8 mouse cellular contexts compared by ENCODE assay signal in the genomic region with DNA sequence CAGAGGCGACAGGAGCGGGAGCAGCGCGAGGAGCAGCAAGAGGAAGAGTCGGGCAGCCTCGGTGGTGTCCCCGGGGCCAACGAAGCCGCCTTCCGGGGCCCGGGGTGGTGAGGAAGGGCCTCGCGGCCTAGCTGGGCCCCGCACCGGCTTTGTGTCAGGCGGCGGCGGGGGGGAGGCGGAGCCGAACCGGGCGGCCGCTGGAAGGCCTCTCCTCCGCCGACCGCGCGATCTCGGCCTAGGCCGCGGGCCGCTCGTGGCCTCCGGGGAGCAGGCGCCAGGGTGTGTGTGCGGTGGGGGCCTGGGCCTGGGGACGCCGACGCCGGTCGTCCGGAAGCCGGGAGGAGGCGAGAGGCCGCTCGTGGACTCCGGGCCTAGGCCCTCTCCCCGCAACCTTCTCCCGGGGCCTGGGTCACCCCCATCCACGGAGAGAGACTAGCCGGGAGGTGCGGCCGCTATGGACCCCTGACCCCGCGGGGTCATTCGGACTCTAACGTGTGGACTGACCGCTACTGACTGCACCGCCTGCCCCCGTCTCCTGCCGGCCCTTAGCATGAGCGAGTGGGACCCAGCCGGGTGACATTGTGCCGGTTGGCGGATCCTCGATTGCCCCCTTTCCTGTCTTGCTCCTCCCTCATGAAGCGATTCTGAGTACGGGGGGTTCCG. TPM values are rescaled to one million over a fixed set of nuclear protein-coding genes. Genes with fewer than 3 reads are reported as not detected.
DNase-seq lines count a peak whose midpoint lies in the region; ATAC-seq lines count a peak whose summit lies in the region.

No protein-coding gene starts in this region.

- peak; percentile 82 for DNase-seq in adrenal gland, adult 2 months
- peak; percentile 60 for DNase-seq in embryo, embryonic 11 days
- peak; percentile 65 for DNase-seq in gastrocnemius, postnatal 25 days
- DNase-seq in left cerebral cortex, postnatal 10 days (ENCODE audit: extremely low spot score in 1 of 2, low spot score in 2 of 2): peak; percentile 16 to 70
- peak; percentile 53 to 70 for DNase-seq in right cerebral cortex, postnatal 10 days (ENCODE audit: low spot score in 2 of 2)
- DNase-seq in urinary bladder, postnatal 36 days (ENCODE audit: low spot score in 2 of 2): peak; percentile 39 to 42

- intact Hi-C loops in left cerebral cortex, postnatal 10 days (cut with DNase I): no loop called here

- peak; percentile 11 for ATAC-seq in inflammation-experienced regulatory T-cells, adult 6 months
- ATAC-seq in megakaryocyte, adult 5-6 weeks (ENCODE audit: poor library complexity, severe bottlenecking): peak; percentile 56

RNA-seq across cellular contexts. Expression of gene Rbbp6, which starts 4.8 kb away (rescaled TPM):
- total RNA-seq in adrenal gland, adult 2 months (2021): 10 to 100 TPM; 43.8 to 82.9 TPM
- 5.5 and 8.0 TPM in 2 replicates for polyA plus RNA-seq in adrenal gland, adult 2 months (2012; rRNA removed)
- 10 to 100 TPM; 20.4 to 22.2 TPM for total RNA-seq in gastrocnemius, postnatal 25 days (2021)
- polyA plus RNA-seq in inflammation-experienced regulatory T-cells, adult 6 months (2017; shearing (Covaris generic)): 10 to 100 TPM; 33.9 to 66.1 (median 58.2) TPM
- 10 to 100 TPM; 62.5 to 68.6 TPM for total RNA-seq in left cerebral cortex, postnatal 10 days (2021)
- 66.1 and 83.1 TPM in 2 replicates for total RNA-seq in megakaryocyte, adult 5-6 weeks (2015)
- total RNA-seq in megakaryocyte, adult 5-6 weeks (2017): 36.8 and 50.8 TPM in 2 replicates

Comparison
In these comparisons a context has a peak if more than half of its experiments do, and no peak if none do; other contexts are left out.
1. Peak in every context shown above with its lines: DNase-seq and ATAC-seq.